Mouse (Mus musculus) olfactory bulb, adult 2 months (tissue): ENCODE measurements at regions not wholly inside any gene's neighbourhood (a gene's known extent, or its start where the extent isn't known, plus 50 kb on each side); places are given as distances from the start of the nearest gene placed in this dataset.

Experiments
- CTCF ChIP-seq: fragments of 200-500 bp; IDR thresholded peaks from 2 replicates; pipeline ENCODE4 v1.5.1; 2012; ENCODE audit warnings: low read depth, mild to moderate bottlenecking, low read length, moderate library complexity; ENCODE audit not compliant: insufficient read depth
- POLR2A ChIP-seq: fragments of 200-500 bp; IDR thresholded peaks from 2 replicates; pipeline ENCODE4 v1.6.1; 2012; ENCODE audit warnings: mild to moderate bottlenecking, low read depth, low read length, moderate library complexity; ENCODE audit not compliant: insufficient read depth

DNA sequence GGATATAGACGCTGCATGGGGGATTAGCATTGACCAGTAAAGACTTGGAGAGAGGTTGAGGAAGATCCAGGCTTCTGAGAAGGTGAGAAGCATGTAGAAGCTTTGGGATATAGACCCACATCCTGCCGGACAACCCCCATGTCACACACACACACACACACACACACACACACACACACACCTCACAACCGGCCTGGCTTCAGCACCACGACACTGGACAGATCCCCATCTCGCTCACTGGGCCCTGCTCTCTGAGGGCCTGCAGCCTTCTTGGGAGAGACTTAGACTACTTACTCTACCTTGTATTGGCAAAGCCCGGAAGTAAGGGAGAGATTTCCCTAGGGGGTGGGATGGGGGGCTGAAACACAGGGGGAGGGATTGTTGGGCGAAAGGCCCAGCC, 51.5 kb upstream of the A430005L14Rik start:
- TF ChIP-seq POLR2A (no peak), CTCF (no peak)
